Mouse (Mus musculus): ENCODE measurements around the gene Nrbp1. TPM values are rescaled to one million over a fixed set of nuclear protein-coding genes. Genes with fewer than 3 reads are reported as not detected.

The Nrbp1 gene
- 26.8 TPM for polyA plus RNA-seq (2015; fragmentation: Illumina TruSeq; extraction: RNeasy Lipid Tissue Mini Kit (QIAGEN cat#74804); ENCODE audit: insufficient read depth, low read depth, low replicate concordance)

DNA sequence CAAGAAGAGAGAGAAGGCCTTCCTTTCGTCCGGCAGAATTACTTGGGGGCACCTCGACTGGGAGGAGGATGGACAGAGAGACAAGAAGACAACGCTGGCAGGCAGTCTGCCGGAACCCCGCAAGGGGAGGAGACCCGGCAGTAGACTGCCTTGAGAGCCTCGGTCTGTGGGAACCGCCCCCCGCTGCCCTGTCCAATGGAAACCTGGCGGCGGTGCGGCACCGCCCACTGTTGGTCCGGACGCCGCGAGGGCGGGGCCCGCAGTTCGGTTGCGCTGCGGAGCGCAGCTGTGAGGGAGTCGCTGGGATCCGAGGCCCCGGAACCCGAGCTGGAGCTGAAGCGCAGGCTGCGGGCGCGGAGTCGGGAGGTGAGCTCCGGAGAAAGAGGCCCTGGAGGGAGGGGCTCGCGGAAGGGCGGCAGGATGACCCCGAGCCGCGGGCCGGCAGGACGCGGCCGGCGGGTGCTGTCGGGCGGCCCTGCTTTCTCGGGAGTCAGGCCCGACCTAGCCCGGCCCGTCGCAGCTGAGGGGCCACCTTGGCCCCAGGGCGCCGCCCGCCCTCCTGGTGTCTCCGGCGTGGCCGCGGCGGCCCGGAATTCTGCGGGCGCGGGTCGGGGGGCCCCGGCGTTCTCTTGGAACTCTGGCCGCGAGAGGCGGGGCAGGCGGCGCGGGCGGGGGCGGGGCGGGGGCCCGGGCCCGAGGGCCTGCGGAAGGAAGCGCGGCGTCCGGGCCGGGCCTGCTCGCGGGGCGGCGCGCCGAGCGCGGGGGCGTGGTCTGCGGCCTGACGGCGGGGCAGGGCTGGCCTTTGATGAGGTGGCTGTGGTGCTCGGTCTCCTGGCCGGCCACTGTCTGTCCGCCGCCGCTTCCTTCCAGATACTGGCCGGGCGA lies at the start of gene Nrbp1, which contains the start of gene Gm9970:
TSS of gene Nrbp1 (plus strand) at position 228 of the 885 bp plus-strand sequence.
TSS of gene Gm9970 (minus strand) at position 596 of the 885 bp plus-strand sequence.

DNA sequence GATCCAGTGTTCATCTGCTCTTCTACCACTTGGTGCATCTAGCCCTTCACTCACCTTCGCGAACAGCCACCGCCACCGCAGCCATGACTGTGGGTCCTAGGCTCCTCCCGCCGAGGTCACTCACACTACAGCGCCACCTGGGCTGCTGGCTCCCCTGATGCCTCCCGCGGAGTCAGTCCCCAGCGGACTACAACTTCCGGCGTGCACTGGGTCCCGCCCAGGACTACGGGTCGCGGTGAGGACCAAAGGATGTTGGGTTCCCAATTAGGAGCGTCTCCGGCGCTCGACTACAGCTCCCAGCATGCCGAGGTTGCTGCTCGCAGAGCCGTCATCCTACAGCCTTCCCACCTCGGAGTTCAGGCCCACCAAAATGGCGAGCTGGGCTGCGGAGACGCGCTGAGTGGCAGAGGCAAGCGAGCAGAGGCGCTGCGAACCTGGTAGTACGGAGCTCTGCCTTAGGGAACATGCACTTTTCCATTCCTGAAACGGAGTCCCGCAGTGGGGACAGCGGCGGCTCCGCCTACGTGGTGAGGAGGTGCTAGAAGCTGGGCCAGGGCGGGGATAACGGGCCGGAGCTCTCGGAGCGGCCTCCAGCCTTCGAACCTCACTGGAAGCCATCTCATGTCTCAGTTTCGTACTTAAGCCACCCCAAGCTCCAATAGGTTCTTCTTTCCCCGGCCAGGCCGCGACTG lies 47.6 kb upstream of the Nrbp1 start, which contains the start of the genes Snx17 and Eif2b4:
TSS of gene Snx17 (plus strand) at position 289 of the 692 bp plus-strand sequence.
TSS of gene Eif2b4 (minus strand) at position 492 of the 692 bp plus-strand sequence.

DNA sequence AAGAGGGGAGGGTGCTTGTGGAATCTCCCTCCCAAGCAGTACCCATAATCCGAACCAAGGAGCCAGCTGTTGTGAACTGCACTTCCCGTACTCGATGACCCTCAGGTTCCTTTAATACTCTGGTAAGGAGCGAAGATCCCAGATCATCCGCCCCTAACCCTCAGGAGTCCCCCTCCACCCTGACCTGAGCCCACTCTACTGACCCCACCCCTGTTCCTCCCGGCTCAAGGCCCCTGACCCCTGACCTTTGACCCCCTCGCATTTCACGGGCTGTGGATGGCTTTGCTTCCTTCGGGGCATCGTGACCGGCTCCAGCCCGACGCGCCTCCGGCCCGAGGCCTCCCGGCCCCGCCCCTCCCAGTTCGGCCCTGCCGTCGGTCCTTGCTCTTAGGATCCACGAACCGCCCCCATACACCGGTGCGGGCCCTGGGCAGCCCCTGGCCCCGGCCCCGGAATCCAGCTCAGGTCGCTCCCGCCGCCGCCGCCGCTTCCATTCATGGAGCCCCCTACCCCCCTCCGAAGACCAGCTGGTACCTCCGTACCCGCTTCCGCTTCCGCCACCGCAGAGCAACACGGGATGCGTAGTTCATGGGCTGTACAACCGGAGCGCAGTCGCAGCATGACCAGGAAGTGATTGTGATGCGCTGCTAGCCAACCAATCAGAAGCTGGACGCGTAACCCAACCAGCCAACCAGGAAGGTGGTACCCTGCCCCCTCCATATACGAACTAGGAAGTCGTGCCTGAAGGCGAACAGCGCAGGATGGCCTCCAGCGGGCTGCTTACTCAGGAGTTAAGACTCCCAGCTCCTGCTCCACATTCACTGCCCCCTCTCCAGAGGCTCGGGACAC lies 38.7 kb upstream of the Nrbp1 start, which contains the start of gene Zfp513:
TSS of gene Zfp513 (minus strand) at position 562 of the 849 bp plus-strand sequence.

DNA sequence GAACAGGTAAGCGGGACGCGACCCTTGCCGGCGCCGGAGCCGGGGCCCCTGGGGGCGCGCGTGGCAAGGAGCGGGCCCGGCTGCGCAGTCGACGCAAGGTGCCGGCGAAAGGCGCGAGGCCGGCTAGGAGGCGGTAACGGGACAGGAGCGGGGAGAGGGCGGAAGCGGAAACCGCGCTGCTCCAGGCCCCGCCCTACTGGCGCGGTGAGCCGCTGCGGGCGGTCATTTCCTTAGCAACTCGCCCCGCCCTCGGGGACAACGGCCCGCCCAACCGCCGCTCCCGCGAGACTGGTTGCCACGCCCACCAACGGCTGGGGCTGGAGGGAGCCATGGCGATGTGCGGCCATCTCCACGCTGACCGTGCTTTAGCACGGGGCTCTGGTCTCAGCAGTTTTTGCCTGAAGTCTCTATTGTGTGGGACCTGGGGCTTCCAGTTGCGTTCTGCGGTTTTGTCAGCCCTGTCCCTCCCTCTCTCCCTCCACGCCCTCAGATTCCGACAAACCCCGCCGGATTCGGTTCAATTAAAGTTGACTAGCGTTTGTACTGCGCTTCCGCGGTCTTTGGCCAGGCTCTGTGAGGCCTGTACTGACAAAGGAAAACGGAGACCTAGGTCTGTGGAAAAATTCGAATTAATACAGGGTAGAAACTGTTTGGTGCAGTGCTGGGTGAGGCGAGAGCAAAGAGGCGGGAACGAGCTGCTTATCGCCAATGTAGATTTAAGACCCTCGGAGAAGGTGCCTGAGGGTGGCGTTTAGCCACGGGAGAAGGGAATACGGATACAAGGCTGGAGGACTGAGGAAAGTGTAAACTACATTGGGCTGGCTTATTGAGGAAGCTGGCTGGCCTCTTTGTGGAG lies 20.0 kb upstream of the Nrbp1 start, which contains the start of gene Ppm1g:
TSS of gene Ppm1g (minus strand) at position 240 of the 856 bp plus-strand sequence.

DNA sequence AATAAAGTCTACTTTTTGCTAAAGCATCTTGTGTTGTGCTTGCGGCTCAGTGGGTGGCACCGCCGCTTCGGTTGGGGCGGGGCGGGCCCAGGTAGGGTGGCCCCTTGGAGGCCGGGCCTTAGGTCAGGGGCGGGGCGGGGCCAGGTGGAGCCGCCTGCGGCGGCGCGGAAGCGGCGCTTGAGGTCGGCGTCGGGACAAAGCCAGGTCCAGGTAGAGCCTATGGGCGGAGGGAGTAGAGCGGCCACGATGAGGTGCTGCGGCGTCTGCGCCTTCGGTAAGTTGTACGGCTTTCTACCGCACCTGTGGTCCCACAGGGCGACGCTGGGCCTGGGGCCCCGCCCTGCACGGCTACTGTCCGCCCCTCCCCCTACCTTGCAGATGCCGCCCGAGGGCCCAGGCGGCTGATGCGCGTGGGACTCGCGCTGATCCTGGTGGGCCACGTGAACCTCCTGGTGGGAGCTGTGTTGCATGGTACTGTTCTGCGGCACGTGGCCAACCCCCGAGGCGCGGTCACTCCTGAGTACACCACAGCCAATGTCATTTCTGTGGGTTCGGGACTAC lies 11.0 kb downstream of the Nrbp1 start, which contains the start of gene Krtcap3:
TSS of gene Krtcap3 (plus strand) at position 151 of the 561 bp plus-strand sequence.

DNA sequence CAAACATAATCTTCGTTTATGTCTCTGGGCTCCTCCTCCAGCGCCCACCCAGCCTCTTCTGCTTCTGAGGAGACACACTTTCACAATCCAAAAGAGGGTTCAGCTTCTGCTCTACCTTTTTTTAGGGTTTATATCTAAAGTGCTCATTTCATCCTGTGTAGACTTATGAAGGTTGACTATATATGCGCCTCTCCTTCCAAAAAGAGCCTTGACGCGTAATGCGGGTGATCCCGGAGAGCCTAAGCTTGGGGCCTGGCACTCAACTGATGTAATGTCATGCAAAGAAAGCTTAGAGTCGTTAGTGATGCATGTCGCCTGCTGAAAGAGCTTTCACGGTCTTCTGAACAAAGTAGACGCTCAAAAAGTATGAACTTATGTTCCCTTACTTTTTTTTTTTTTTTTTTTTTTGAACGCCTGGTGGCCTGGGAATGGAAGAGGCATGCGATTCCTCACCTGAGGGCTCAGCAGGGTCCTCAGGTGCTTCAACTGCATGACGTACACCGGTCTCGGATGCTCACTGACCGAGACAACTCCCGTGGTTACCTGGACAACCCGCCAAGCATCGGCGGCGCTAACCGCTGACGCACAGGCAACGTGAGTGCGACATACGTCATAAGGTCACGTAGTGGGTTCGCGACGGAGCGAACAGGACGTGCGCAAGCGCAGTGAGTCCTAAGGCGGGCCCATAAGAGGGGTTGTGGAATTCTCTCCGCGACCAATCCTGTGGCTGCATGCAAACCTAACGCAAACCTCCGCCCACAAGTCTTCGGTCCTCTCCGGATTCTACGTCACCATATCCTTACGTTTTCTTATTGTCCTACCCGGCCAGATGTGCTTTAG lies 50.1 kb downstream of the Nrbp1 start, which contains the start of gene Ift172:
TSS of gene Ift172 (minus strand) at position 596 of the 840 bp plus-strand sequence.

DNA sequence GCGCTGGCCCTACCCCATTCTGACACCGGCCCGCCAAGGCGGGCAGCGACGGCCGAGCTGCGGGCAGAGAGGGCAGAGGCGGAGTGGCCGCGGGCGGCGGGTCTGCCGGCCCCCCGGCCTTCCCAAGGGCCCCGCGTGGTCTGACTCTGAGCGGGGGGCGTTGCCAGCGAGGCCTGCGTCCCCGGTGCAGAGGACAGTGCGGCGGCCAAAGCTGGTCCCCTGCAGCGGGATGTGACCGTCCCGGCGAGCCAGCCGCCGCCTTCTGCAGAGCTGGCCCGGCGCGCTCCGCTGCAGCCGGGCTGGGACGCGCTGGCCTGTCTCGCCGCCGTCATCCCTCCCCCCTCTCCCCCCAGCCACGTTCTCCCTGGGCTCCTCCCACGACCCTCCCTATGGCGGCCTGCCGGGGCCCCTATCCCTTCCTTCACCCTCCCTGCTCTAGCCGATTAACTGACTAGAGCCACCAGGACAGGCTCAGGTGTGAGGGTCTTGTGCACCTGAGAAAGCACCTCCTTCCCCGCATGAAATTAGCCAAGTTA lies 55.0 kb downstream of the Nrbp1 start, which contains the start of gene Fndc4:
TSS of gene Fndc4 (minus strand) at position 475 of the 536 bp plus-strand sequence.

DNA sequence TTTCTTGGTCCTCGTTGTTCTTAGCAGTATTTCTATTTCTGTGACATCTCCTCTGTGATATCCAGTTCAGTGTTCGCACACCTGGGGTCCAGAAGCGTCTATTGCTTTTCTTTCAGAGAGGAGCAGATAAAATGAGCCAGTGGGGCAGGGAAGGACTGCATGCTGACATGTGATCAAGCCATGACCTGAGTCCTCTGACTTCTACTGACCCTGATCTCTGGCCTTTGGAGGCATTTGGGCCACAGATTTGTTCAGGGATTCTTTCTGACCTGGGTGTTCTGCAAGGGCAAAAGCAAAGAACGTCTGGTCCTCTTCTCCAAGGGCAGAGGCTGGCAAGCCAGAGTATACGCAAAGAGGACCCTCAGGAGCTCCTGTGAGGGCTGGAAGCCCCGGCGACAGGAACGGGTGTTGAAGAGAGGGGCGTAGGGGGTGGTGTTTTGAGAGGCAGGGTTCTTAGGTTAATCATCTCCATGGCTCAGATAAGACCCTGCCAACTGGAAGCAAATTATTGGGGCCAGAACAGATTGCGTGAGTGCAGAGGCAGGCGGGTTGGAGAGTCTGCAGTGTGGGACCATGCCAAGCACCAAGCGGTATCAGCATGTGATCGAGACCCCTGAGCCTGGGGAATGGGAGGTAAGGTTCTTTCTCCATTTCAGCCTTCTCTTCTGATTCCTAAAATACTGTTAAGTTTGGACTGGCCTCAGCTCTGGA lies 56.5 kb downstream of the Nrbp1 start, which contains the start of gene Gckr:
TSS of gene Gckr (plus strand) at position 397 of the 711 bp plus-strand sequence.

Other genes with a start within 250 kb of the Nrbp1 start
- 39.3 TPM for gene Atraid, start 192.6 kb upstream of the Nrbp1 start, polyA plus RNA-seq (2015; fragmentation: Illumina TruSeq; extraction: RNeasy Lipid Tissue Mini Kit (QIAGEN cat#74804); ENCODE audit: insufficient read depth, low read depth, low replicate concordance)
- 4.2 TPM for gene Slc5a6, start 191.9 kb upstream of the Nrbp1 start, polyA plus RNA-seq (2015; fragmentation: Illumina TruSeq; extraction: RNeasy Lipid Tissue Mini Kit (QIAGEN cat#74804); ENCODE audit: insufficient read depth, low read depth, low replicate concordance)
- gene Cad, start 186.1 kb upstream of the Nrbp1 start, polyA plus RNA-seq (2015; fragmentation: Illumina TruSeq; extraction: RNeasy Lipid Tissue Mini Kit (QIAGEN cat#74804); ENCODE audit: insufficient read depth, low read depth, low replicate concordance): 11.6 TPM
- gene Dnajc5g, start 134.6 kb upstream of the Nrbp1 start, polyA plus RNA-seq (2015; fragmentation: Illumina TruSeq; extraction: RNeasy Lipid Tissue Mini Kit (QIAGEN cat#74804); ENCODE audit: insufficient read depth, low read depth, low replicate concordance): not detected
- gene Slc30a3, start 132.6 kb upstream of the Nrbp1 start, polyA plus RNA-seq (2015; fragmentation: Illumina TruSeq; extraction: RNeasy Lipid Tissue Mini Kit (QIAGEN cat#74804); ENCODE audit: insufficient read depth, low read depth, low replicate concordance): not detected
- gene Trim54, start 124.2 kb upstream of the Nrbp1 start, polyA plus RNA-seq (2015; fragmentation: Illumina TruSeq; extraction: RNeasy Lipid Tissue Mini Kit (QIAGEN cat#74804); ENCODE audit: insufficient read depth, low read depth, low replicate concordance): not detected
- gene Ucn, start 102.0 kb upstream of the Nrbp1 start, polyA plus RNA-seq (2015; fragmentation: Illumina TruSeq; extraction: RNeasy Lipid Tissue Mini Kit (QIAGEN cat#74804); ENCODE audit: insufficient read depth, low read depth, low replicate concordance): not detected
- 13.0 TPM for gene Mpv17, start 86.6 kb upstream of the Nrbp1 start, polyA plus RNA-seq (2015; fragmentation: Illumina TruSeq; extraction: RNeasy Lipid Tissue Mini Kit (QIAGEN cat#74804); ENCODE audit: insufficient read depth, low read depth, low replicate concordance)
- 0.52 TPM for gene Gm29609, start 61.0 kb upstream of the Nrbp1 start, polyA plus RNA-seq (2015; fragmentation: Illumina TruSeq; extraction: RNeasy Lipid Tissue Mini Kit (QIAGEN cat#74804); ENCODE audit: insufficient read depth, low read depth, low replicate concordance)
- 25.7 TPM for gene Gtf3c2, start 60.7 kb upstream of the Nrbp1 start, polyA plus RNA-seq (2015; fragmentation: Illumina TruSeq; extraction: RNeasy Lipid Tissue Mini Kit (QIAGEN cat#74804); ENCODE audit: insufficient read depth, low read depth, low replicate concordance)
- 15.2 TPM for gene Snx17, start 47.6 kb upstream of the Nrbp1 start, polyA plus RNA-seq (2015; fragmentation: Illumina TruSeq; extraction: RNeasy Lipid Tissue Mini Kit (QIAGEN cat#74804); ENCODE audit: insufficient read depth, low read depth, low replicate concordance)
- 17.1 TPM for gene Eif2b4, start 47.4 kb upstream of the Nrbp1 start, polyA plus RNA-seq (2015; fragmentation: Illumina TruSeq; extraction: RNeasy Lipid Tissue Mini Kit (QIAGEN cat#74804); ENCODE audit: insufficient read depth, low read depth, low replicate concordance)
- 5.8 TPM for gene Zfp513, start 38.6 kb upstream of the Nrbp1 start, polyA plus RNA-seq (2015; fragmentation: Illumina TruSeq; extraction: RNeasy Lipid Tissue Mini Kit (QIAGEN cat#74804); ENCODE audit: insufficient read depth, low read depth, low replicate concordance)
- 12.2 TPM for gene Ppm1g, start 20.2 kb upstream of the Nrbp1 start, polyA plus RNA-seq (2015; fragmentation: Illumina TruSeq; extraction: RNeasy Lipid Tissue Mini Kit (QIAGEN cat#74804); ENCODE audit: insufficient read depth, low read depth, low replicate concordance)
- gene Gm9970, start 368 bp downstream of the Nrbp1 start, polyA plus RNA-seq (2015; fragmentation: Illumina TruSeq; extraction: RNeasy Lipid Tissue Mini Kit (QIAGEN cat#74804); ENCODE audit: insufficient read depth, low read depth, low replicate concordance): not detected
- 9.0 TPM for gene Krtcap3, start 10.8 kb downstream of the Nrbp1 start, polyA plus RNA-seq (2015; fragmentation: Illumina TruSeq; extraction: RNeasy Lipid Tissue Mini Kit (QIAGEN cat#74804); ENCODE audit: insufficient read depth, low read depth, low replicate concordance)
- 20.7 TPM for gene Ift172, start 50.3 kb downstream of the Nrbp1 start, polyA plus RNA-seq (2015; fragmentation: Illumina TruSeq; extraction: RNeasy Lipid Tissue Mini Kit (QIAGEN cat#74804); ENCODE audit: insufficient read depth, low read depth, low replicate concordance)
- 2.1 TPM for gene Fndc4, start 55.2 kb downstream of the Nrbp1 start, polyA plus RNA-seq (2015; fragmentation: Illumina TruSeq; extraction: RNeasy Lipid Tissue Mini Kit (QIAGEN cat#74804); ENCODE audit: insufficient read depth, low read depth, low replicate concordance)
- 1.1 TPM for gene Gckr, start 56.6 kb downstream of the Nrbp1 start, polyA plus RNA-seq (2015; fragmentation: Illumina TruSeq; extraction: RNeasy Lipid Tissue Mini Kit (QIAGEN cat#74804); ENCODE audit: insufficient read depth, low read depth, low replicate concordance)
- gene Zfp512, start 211.6 kb downstream of the Nrbp1 start, polyA plus RNA-seq (2015; fragmentation: Illumina TruSeq; extraction: RNeasy Lipid Tissue Mini Kit (QIAGEN cat#74804); ENCODE audit: insufficient read depth, low read depth, low replicate concordance): 7.0 TPM
- gene 4930548H24Rik, start 244.9 kb downstream of the Nrbp1 start, polyA plus RNA-seq (2015; fragmentation: Illumina TruSeq; extraction: RNeasy Lipid Tissue Mini Kit (QIAGEN cat#74804); ENCODE audit: insufficient read depth, low read depth, low replicate concordance): not detected